Mouse (Mus musculus) stomach, postnatal 0 days (tissue): ENCODE results near the gene Cmbl.

ENCODE experiments used
- CTCF ChIP-seq: IDR thresholded peaks from 2 replicates; pipeline ENCODE4 v1.5.1; 2016; ENCODE audit warnings: antibody characterized with exemption, low read depth, mild to moderate bottlenecking, moderate library complexity
- EP300 ChIP-seq: optimal IDR thresholded peaks from 2 replicates; pipeline ENCODE3; 2016; ENCODE audit warnings: antibody characterized with exemption

- TF ChIP-seq CTCF (no peak), EP300 (no peak)
These were observed 66.2 kb downstream of the Cmbl start for GRCm38 (mm10) chr15:31631396-31631858.
